Mouse (Mus musculus) midbrain, embryonic 12.5 days (tissue): Measurements from ENCODE around the gene Wnt6. TPM values are rescaled to one million over a fixed set of nuclear protein-coding genes. Genes with fewer than 3 reads are reported as not detected.
A peak's percentile ranks its signal among the peaks of the same experiment; 100 is the strongest.

ENCODE experiments used
- ATAC-seq: fragments of 200-750 bp; cut with Nextera tagmentation; 2 replicates; pipeline ENCODE4 v1.8.0; 2017; ENCODE audit warnings: low read depth, moderate TSS enrichment, moderate library complexity; ENCODE audit not compliant: low FRiP score
- H3K27ac ChIP-seq: fragments of 300-500 bp; sonication (generic); replicated peaks from 2 replicates; pipeline ENCODE4 v1.5.1; 2016; ENCODE audit warnings: mild to moderate bottlenecking
- H3K27me3 ChIP-seq: fragments of 300-500 bp; sonication (generic); 2 replicates; pipeline ENCODE4 v1.6.1; 2016; ENCODE audit warnings: mild to moderate bottlenecking
- H3K36me3 ChIP-seq: fragments of 300-500 bp; sonication (generic); 2 replicates; pipeline ENCODE4 v1.6.1; 2016
- H3K4me1 ChIP-seq: fragments of 300-500 bp; sonication (generic); 2 replicates; pipeline ENCODE4 v1.6.1; 2016
- H3K4me2 ChIP-seq: fragments of 300-500 bp; sonication (generic); replicated peaks from 2 replicates; pipeline ENCODE4 v1.6.1; 2016; ENCODE audit warnings: mild to moderate bottlenecking, moderate library complexity
- H3K4me3 ChIP-seq: fragments of 300-500 bp; sonication (generic); 2 replicates; pipeline ENCODE4 v1.5.1; 2016; ENCODE audit warnings: mild to moderate bottlenecking
- H3K9ac ChIP-seq: fragments of 300-500 bp; sonication (generic); replicated peaks from 2 replicates; pipeline ENCODE4 v1.6.1; 2016; ENCODE audit warnings: mild to moderate bottlenecking, moderate library complexity
- H3K9me3 ChIP-seq: fragments of 300-500 bp; sonication (generic); 2 replicates; pipeline ENCODE4 v1.6.1; 2016; ENCODE audit warnings: mild to moderate bottlenecking
- WGBS: fragments of 180-500 bp; shearing (Covaris S2); methylation state at CpG from one replicate; pipeline ENCODE4 v1.1.7; 2016; 5-methylcytosine and 5-hydroxymethylcytosine counted together
- polyA plus RNA-seq: library from polyadenylated mRNA; unstranded; fragments of >200 nt; fragmentation: Nextera tagmentation; extraction: Ambion mirVana; gene quantifications from 2 replicates; pipeline ENCODE4 v1.2.1, GENCODE M21; 2016

Gene Wnt6
- polyA plus RNA-seq, 1 experiment from 2014 or later: 7.9 TPM

GRCm38 (mm10) chr1:74752833-74753232 lies 18.9 kb upstream of the Wnt6 start:
- H3K4me1 ChIP-seq: 0 out of 2 replicates have a peak, but pooled peaks cover 6% of the 10 kb centered on the region
- H3K9me3 ChIP-seq: no peaks in the 10 kb centered on the region
- no peak overlapping the region for H3K9ac ChIP-seq
- no peak overlapping the region for H3K4me2 ChIP-seq
- ATAC-seq: no peak
- WGBS: 95% methylated on average over 3 of the region's 3 CpGs
- H3K36me3 ChIP-seq: no peaks in the 10 kb centered on the region
- H3K27ac ChIP-seq: no peak overlapping the region
- H3K27me3 ChIP-seq: peaks cover 21% of the 10 kb centered on the region
- H3K4me3 ChIP-seq: no peak overlapping the region

- WGBS: 88% methylated on average over 8 of the region's 8 CpGs
These were observed 18.3 kb upstream of the Wnt6 start for GRCm38 (mm10) chr1:74753266-74753974.

GRCm38 (mm10) chr1:74754175-74754785 lies 17.4 kb upstream of the Wnt6 start:
- 69% methylated on average over 5 of the region's 5 CpGs for WGBS
- Histone ChIP-seq H3K9me3 (no peaks in the 10 kb centered on the region), H3K27me3 (peaks cover 6% of the 10 kb centered on the region), H3K9ac (no peak overlapping the region), H3K4me2 (no peak overlapping the region), H3K4me1 (no peaks in the 10 kb centered on the region), H3K27ac (no peak overlapping the region), H3K36me3 (no peaks in the 10 kb centered on the region), H3K4me3 (no peak overlapping the region)
- ATAC-seq: no peak

More at GRCm38 (mm10) chr1:74753266-74753974, 18.3 kb upstream of the Wnt6 start:
- Histone ChIP-seq H3K4me2 (no peak overlapping the region), H3K9me3 (no peaks in the 10 kb centered on the region), H3K36me3 (no peaks in the 10 kb centered on the region), H3K4me3 (no peak overlapping the region), H3K27me3 (peaks cover 15% of the 10 kb centered on the region), H3K4me1 (0 out of 2 replicates have a peak, but pooled peaks cover 6% of the 10 kb centered on the region), H3K9ac (no peak overlapping the region), H3K27ac (no peak overlapping the region)
- no peak for ATAC-seq

- H3K36me3 ChIP-seq: no peaks in the 10 kb centered on the region
- WGBS: 31% methylated on average over 4 of the region's 4 CpGs
- H3K27ac ChIP-seq: no peak overlapping the region
- H3K4me3 ChIP-seq: no peak overlapping the region
- no peak for ATAC-seq
- H3K4me2 ChIP-seq: no peak overlapping the region
- no peaks in the 10 kb centered on the region for H3K9me3 ChIP-seq
- peaks cover 19% of the 10 kb centered on the region for H3K27me3 ChIP-seq
- no peaks in the 10 kb centered on the region for H3K4me1 ChIP-seq
- H3K9ac ChIP-seq: no peak overlapping the region
These were observed 11.9 kb upstream of the Wnt6 start for GRCm38 (mm10) chr1:74759773-74760172.

DNA sequence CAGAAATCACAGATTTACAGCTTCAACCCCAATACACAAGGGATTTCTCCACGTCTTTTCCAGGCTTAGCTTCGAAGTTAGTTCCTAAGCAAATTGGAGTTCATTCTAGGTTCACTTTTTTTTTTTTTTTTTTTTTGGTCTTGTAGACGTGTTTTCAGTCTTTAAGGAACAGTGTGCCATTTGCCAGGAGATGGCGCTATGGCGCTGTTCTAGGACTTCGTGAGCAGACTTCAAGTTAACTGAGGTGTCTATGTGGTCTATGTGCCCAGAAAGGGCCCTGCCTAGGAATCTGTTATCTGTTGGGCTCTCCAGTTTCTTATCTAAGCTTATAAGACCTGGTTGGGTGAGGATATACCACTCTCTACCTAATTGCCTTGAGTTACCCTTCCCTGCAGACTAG lies 8.6 kb upstream of the Wnt6 start:
- Histone ChIP-seq H3K4me2 (no peak overlapping the region), H3K4me1 (no peaks in the 10 kb centered on the region), H3K36me3 (no peaks in the 10 kb centered on the region), H3K27ac (no peak overlapping the region), H3K9ac (no peak overlapping the region), H3K4me3 (no peak overlapping the region), H3K9me3 (no peaks in the 10 kb centered on the region), H3K27me3 (peaks cover 43% of the 10 kb centered on the region)
- ATAC-seq: no peak
- 2% methylated on average over 6 of the region's 6 CpGs for WGBS

- no peaks in the 10 kb centered on the region for H3K9me3 ChIP-seq
- no peak for ATAC-seq
- no peak overlapping the region for H3K27ac ChIP-seq
- peak overlapping the region; percentile 49; the same call in 1 of the 2 replicates for H3K9ac ChIP-seq
- peaks cover 92% of the 10 kb centered on the region for H3K27me3 ChIP-seq
- no peaks in the 10 kb centered on the region for H3K36me3 ChIP-seq
- peak overlapping the region; percentile 94 for H3K4me2 ChIP-seq
- H3K4me1 ChIP-seq: peaks cover 28% of the 10 kb centered on the region
- peak overlapping the region; percentile 51 for H3K4me3 ChIP-seq
- WGBS: 2% methylated on average over 35 of the region's 35 CpGs
These were observed 795 bp upstream of the Wnt6 start for GRCm38 (mm10) chr1:74770727-74771466.

DNA sequence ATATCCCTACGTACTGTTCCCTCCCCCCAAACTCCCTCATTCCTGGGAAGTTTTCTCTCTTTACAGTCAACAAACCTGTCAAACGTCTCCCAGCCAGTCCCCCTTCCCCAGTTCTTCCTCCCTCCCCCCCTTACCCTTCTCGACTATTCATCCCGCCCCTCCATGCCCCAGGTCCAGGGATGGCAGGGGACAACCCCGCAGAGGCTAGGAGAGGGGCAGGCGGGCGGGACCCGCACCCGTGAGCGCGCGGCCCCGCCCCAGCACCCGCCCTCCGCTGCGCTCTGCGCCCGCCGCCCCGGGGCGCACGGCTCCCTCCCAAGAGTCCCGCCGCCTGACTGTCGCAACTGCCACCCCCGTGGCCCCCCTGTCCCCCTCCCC lies 236 bp upstream of the Wnt6 start:
- Histone ChIP-seq H3K9me3 (no peaks in the 10 kb centered on the region), H3K27ac (no peak overlapping the region), H3K27me3 (peaks cover 97% of the 10 kb centered on the region), H3K36me3 (no peaks in the 10 kb centered on the region), H3K4me2 (peak overlapping the region; percentile 94), H3K4me3 (peak overlapping the region; percentile 51), H3K4me1 (peaks cover 28% of the 10 kb centered on the region), H3K9ac (peak overlapping the region; percentile 49)
- ATAC-seq: peak; percentile 36; the same call in 1 of the 2 replicates
- under 1% methylated on average over 18 of the region's 26 CpGs for whole genome bisulfite sequencing

DNA sequence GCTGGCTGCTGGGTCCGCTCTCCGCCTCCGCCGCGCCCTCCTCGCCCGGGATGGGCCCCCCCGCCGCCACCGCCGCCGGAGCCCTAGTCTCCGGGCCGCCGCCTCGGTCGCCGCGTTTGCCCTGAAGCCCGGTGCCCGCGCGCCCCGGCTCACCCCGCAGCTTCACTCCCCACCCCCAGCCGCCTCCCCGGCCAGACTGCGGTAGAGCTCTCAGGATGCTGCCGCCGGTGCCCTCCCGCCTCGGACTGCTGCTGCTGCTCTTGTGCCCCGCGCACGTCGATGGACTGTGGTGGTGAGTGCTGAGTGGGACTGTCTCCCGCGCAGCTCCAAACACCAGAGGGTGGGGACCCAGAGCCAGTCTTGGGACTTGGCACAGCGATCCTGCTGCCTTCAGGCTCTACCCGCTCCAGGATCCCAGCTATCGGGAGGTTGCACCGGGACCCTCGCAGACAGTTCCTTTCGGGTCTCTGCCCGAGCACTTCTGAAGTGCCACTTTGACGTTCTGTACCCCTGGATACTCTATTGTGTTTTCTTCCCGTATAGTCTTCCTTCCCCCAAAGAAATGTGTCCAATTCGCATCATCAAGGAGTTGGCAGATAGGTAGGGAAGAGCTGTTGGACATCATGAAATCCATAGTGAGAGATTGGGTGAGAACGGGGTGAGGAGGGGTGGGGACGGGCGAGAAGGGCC lies 384 bp downstream of the Wnt6 start:
- Histone ChIP-seq H3K27ac (no peak overlapping the region), H3K4me3 (peak overlapping the region; percentile 51), H3K27me3 (peaks cover 99% of the 10 kb centered on the region), H3K4me2 (peak overlapping the region; percentile 94), H3K9me3 (no peaks in the 10 kb centered on the region), H3K36me3 (no peaks in the 10 kb centered on the region), H3K9ac (peak overlapping the region; percentile 49), H3K4me1 (peaks cover 28% of the 10 kb centered on the region)
- ATAC-seq: no peak
- WGBS: 1% methylated on average over 43 of the region's 51 CpGs

- WGBS: under 1% methylated on average over 15 of the region's 15 CpGs
- Histone ChIP-seq H3K4me1 (peaks cover 28% of the 10 kb centered on the region), H3K27ac (no peak overlapping the region)
These were observed 1.4 kb downstream of the Wnt6 start for GRCm38 (mm10) chr1:74773136-74773535.

DNA sequence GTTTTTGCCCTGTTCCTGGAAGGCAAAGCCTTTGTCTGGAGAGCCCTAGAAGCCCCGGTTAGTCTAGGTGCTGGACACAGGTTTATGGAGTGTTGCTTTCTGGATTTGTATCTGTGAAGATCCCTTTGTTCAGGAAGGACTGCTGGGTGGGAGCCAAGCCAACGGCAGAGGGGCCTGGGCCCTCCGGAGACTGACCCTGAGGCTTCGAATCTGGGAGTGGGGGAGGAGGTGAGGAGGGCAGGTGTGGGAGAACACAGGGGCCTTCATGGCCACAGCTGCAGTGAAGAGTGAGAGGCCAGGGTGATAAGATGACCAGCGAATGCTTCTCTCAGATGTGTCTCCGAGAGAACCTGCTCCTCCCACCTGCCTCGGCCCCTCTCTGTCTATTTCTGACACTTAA lies 2.4 kb downstream of the Wnt6 start:
- Histone ChIP-seq H3K9me3 (no peaks in the 10 kb centered on the region), H3K4me1 (peaks cover 28% of the 10 kb centered on the region), H3K9ac (no peak overlapping the region), H3K36me3 (no peaks in the 10 kb centered on the region), H3K27me3 (peaks cover 100% of the 10 kb centered on the region), H3K27ac (no peak overlapping the region), H3K4me2 (no peak overlapping the region), H3K4me3 (no peak overlapping the region)
- ATAC-seq: no peak
- WGBS: 17% methylated on average over 7 of the region's 7 CpGs

More at GRCm38 (mm10) chr1:74773136-74773535, 1.4 kb downstream of the Wnt6 start:
- Histone ChIP-seq H3K36me3 (no peaks in the 10 kb centered on the region), H3K9me3 (no peaks in the 10 kb centered on the region), H3K4me3 (peak overlapping the region; percentile 14), H3K9ac (no peak overlapping the region), H3K27me3 (peaks cover 100% of the 10 kb centered on the region), H3K4me2 (peak overlapping the region; percentile 94)
- peak; percentile 89 for ATAC-seq

- WGBS: 4% methylated on average over 5 of the region's 5 CpGs
- H3K4me1 ChIP-seq: peaks cover 24% of the 10 kb centered on the region
- H3K4me3 ChIP-seq: no peak overlapping the region
- no peak overlapping the region for H3K4me2 ChIP-seq
- H3K9me3 ChIP-seq: no peaks in the 10 kb centered on the region
- no peaks in the 10 kb centered on the region for H3K36me3 ChIP-seq
- ATAC-seq: no peak
- H3K9ac ChIP-seq: no peak overlapping the region
- H3K27me3 ChIP-seq: peaks cover 95% of the 10 kb centered on the region
- H3K27ac ChIP-seq: no peak overlapping the region
These were observed 4.1 kb downstream of the Wnt6 start for GRCm38 (mm10) chr1:74775816-74776215.
